Mouse (Mus musculus) midbrain, embryonic 16.5 days (tissue): ENCODE measurements around the gene Hsf2bp. TPM values are rescaled to one million over a fixed set of nuclear protein-coding genes. Genes with fewer than 3 reads are reported as not detected.

Experiments
- ATAC-seq: fragments of 200-750 bp; cut with Nextera tagmentation; 2 replicates; pipeline ENCODE4 v1.8.0; 2017; ENCODE audit warnings: moderate TSS enrichment
- H3K27ac ChIP-seq: fragments of 300-500 bp; sonication (generic); 2 replicates; pipeline ENCODE4 v1.5.1; 2014; ENCODE audit warnings: mild to moderate bottlenecking, low read length, mixed read lengths
- H3K27me3 ChIP-seq: fragments of 300-500 bp; sonication (generic); 2 replicates; pipeline ENCODE4 v1.6.1; 2014; ENCODE audit warnings: low read depth, low read length, mixed read lengths; ENCODE audit not compliant: control insufficient read depth, insufficient read depth
- H3K36me3 ChIP-seq: fragments of 300-500 bp; sonication (generic); 2 replicates; pipeline ENCODE4 v1.6.1; 2014; ENCODE audit warnings: mild to moderate bottlenecking, low read length, moderate library complexity, mixed read lengths; ENCODE audit not compliant: control insufficient read depth, insufficient read depth
- H3K4me1 ChIP-seq: fragments of 300-500 bp; sonication (generic); 2 replicates; pipeline ENCODE4 v1.6.1; 2014; ENCODE audit warnings: mild to moderate bottlenecking, low read length, mixed read lengths; ENCODE audit not compliant: control insufficient read depth, insufficient read depth
- H3K4me2 ChIP-seq: fragments of 300-500 bp; sonication (generic); 2 replicates; pipeline ENCODE4 v1.6.1; 2014; ENCODE audit warnings: mild to moderate bottlenecking, low read length, mixed read lengths
- H3K4me3 ChIP-seq: fragments of 300-500 bp; sonication (generic); 2 replicates; pipeline ENCODE4 v1.5.1; 2014; ENCODE audit warnings: low read depth, mild to moderate bottlenecking, low read length, moderate library complexity, mixed read lengths
- H3K9ac ChIP-seq: fragments of 300-500 bp; sonication (generic); 2 replicates; pipeline ENCODE4 v1.6.1; 2014; ENCODE audit warnings: low read depth, low read length, mixed read lengths
- H3K9me3 ChIP-seq: fragments of 300-500 bp; sonication (generic); replicated peaks from 2 replicates; pipeline ENCODE4 v1.6.1; 2014; ENCODE audit warnings: mild to moderate bottlenecking, low read length, mixed read lengths; ENCODE audit not compliant: control insufficient read depth, poor library complexity, severe bottlenecking
- WGBS: fragments of 180-500 bp; shearing (Covaris S2); extraction: QIAGEN DNeasy Blood & Tissue Kit; methylation state at CpG from one replicate; pipeline ENCODE4 v1.1.7; 2014; 5-methylcytosine and 5-hydroxymethylcytosine counted together
- polyA plus RNA-seq: library from polyadenylated mRNA; unstranded; fragments of >200 nt; fragmentation: Nextera tagmentation; extraction: Ambion mirVana; gene quantifications from 2 replicates; pipeline ENCODE4 v1.2.1, GENCODE M21; 2015

The Hsf2bp gene
- polyA plus RNA-seq, 1 experiment from 2014 or later = 0.65 TPM

GRCm38 (mm10) chr17:31982326-31983190, 53.6 kb downstream of the Hsf2bp start:
- Histone ChIP-seq H3K27ac (no peak overlapping the region), H3K27me3 (no peaks in the 10 kb centered on the region), H3K4me1 (no peaks in the 10 kb centered on the region), H3K4me3 (no peak overlapping the region), H3K9me3 (no peaks in the 10 kb centered on the region), H3K9ac (no peak overlapping the region), H3K4me2 (no peak overlapping the region), H3K36me3 (no peaks in the 10 kb centered on the region)
- ATAC-seq = no peak
- WGBS = 89% methylated on average over 11 of the region's 11 CpGs

DNA sequence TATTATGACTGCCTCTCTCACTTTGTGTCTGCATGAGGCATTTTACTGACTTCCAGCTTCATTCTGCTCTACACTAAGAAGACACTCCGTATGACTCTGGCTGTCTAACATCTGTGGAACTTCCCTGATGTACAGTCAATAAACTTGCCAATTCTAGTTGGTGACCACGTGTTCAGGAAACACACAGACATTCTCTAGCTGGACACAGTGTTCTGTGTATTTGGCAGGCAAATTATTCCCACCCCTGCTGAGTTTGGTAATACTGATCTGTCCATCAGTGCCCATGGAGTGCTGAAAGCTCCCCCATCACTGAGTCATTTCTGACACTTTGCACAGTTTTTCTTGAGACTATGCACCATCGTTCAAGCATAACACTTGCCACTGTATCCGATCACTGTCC, 56.3 kb downstream of the Hsf2bp start:
- Histone ChIP-seq H3K27ac (no peak overlapping the region), H3K9ac (no peak overlapping the region), H3K27me3 (no peaks in the 10 kb centered on the region), H3K4me3 (no peak overlapping the region), H3K4me1 (no peaks in the 10 kb centered on the region), H3K9me3 (no peaks in the 10 kb centered on the region), H3K36me3 (no peaks in the 10 kb centered on the region), H3K4me2 (no peak overlapping the region)
- no peak for ATAC-seq
- 83% methylated on average over 4 of the region's 4 CpGs for WGBS

GRCm38 (mm10) chr17:31977131-31977530, 59.0 kb downstream of the Hsf2bp start:
- no peaks in the 10 kb centered on the region for H3K4me1 ChIP-seq
- H3K4me2 ChIP-seq = no peak overlapping the region
- no peak overlapping the region for H3K9ac ChIP-seq
- H3K27ac ChIP-seq = no peak overlapping the region
- no peaks in the 10 kb centered on the region for H3K27me3 ChIP-seq
- no peak overlapping the region for H3K4me3 ChIP-seq
- H3K9me3 ChIP-seq = no peaks in the 10 kb centered on the region
- no peaks in the 10 kb centered on the region for H3K36me3 ChIP-seq
- ATAC-seq = no peak

GRCm38 (mm10) chr17:31976501-31976900, 59.6 kb downstream of the Hsf2bp start:
- H3K9ac ChIP-seq = no peak overlapping the region
- ATAC-seq = no peak
- H3K36me3 ChIP-seq = no peaks in the 10 kb centered on the region
- H3K27ac ChIP-seq = no peak overlapping the region
- H3K4me3 ChIP-seq = no peak overlapping the region
- H3K27me3 ChIP-seq = no peaks in the 10 kb centered on the region
- no peaks in the 10 kb centered on the region for H3K4me1 ChIP-seq
- H3K9me3 ChIP-seq = no peaks in the 10 kb centered on the region
- 74% methylated on average over 6 of the region's 6 CpGs for WGBS
- no peak overlapping the region for H3K4me2 ChIP-seq

DNA sequence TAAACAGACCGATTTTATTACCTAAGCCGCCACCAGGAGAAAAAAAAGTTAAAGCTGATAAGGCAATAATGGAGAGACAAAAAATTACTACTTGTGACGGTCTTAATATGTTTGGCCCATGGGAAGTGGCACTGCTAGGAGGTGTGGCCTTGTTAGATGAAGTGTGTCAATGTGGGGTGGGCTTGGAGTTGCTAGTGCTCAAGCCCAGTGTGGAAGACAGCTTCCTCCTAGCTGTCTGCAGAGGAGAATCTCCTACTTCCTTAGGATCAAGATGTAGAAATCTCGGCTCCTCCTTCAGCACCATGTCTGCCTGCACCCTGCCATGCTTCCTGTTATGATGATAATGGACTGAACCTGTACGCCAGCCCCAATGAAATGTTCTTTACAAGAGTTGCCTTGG, 61.5 kb downstream of the Hsf2bp start:
- Histone ChIP-seq H3K4me2 (no peak overlapping the region), H3K9ac (no peak overlapping the region), H3K36me3 (no peaks in the 10 kb centered on the region), H3K9me3 (no peaks in the 10 kb centered on the region), H3K27me3 (no peaks in the 10 kb centered on the region), H3K27ac (no peak overlapping the region), H3K4me1 (no peaks in the 10 kb centered on the region), H3K4me3 (no peak overlapping the region)
- WGBS = 76% methylated on average over 5 of the region's 5 CpGs
- no peak for ATAC-seq

GRCm38 (mm10) chr17:31973664-31974230, 62.4 kb downstream of the Hsf2bp start:
- H3K4me2 ChIP-seq = no peak overlapping the region
- no peaks in the 10 kb centered on the region for H3K27me3 ChIP-seq
- H3K4me3 ChIP-seq = no peak overlapping the region
- H3K4me1 ChIP-seq = no peaks in the 10 kb centered on the region
- ATAC-seq = no peak
- WGBS = 83% methylated on average over 7 of the region's 7 CpGs
- H3K9ac ChIP-seq = no peak overlapping the region
- no peaks in the 10 kb centered on the region for H3K9me3 ChIP-seq
- no peaks in the 10 kb centered on the region for H3K36me3 ChIP-seq
- no peak overlapping the region for H3K27ac ChIP-seq

DNA sequence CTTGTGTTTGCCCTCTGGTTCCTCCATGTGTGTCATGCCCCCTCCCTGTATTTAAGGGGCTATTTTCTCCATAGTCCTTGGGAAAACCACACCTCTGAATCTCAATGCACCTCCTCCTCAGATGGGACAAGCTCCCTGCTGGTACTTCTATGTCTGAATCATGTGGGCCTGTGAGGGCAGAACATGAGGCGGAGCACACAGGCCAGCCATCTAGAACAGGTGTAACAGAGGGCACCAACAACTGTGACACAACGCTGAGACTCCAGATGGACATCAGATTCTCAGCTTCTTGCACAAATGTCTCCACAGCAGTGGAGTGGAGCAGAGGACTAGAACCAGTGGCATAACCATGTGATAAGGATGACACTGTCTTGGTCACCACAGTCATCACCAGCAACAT, 65.3 kb downstream of the Hsf2bp start:
- Histone ChIP-seq H3K27ac (no peak overlapping the region), H3K4me1 (no peaks in the 10 kb centered on the region), H3K36me3 (no peaks in the 10 kb centered on the region), H3K9me3 (no peaks in the 10 kb centered on the region), H3K4me3 (no peak overlapping the region), H3K9ac (no peak overlapping the region), H3K4me2 (no peak overlapping the region), H3K27me3 (no peaks in the 10 kb centered on the region)
- ATAC-seq = no peak
- WGBS = 89% methylated on average over 2 of the region's 2 CpGs

DNA sequence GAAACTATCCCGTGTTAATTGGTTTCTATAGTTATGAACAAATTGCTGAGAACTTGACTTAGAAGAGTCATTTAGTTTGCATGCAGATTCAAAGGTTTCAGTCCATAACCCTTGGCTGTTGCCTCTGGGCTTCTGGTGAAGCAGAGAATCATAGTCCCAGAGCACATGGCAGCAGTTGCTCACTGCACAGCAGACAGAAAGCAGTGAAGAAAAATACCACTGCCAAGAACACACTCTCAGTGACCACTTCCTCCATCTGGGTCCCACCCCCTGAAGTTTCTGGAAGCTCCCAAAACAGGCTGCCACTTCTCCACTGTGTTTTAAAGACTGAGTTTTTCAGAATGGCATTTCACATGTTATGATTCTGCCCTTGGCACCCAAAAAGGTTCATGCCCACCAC, 67.3 kb downstream of the Hsf2bp start:
- Histone ChIP-seq H3K27me3 (no peaks in the 10 kb centered on the region), H3K27ac (no peak overlapping the region), H3K4me2 (no peak overlapping the region), H3K9me3 (no peaks in the 10 kb centered on the region), H3K36me3 (no peaks in the 10 kb centered on the region), H3K4me3 (no peak overlapping the region), H3K9ac (no peak overlapping the region), H3K4me1 (no peaks in the 10 kb centered on the region)
- 85% methylated on average over 1 of the region's 1 CpGs for WGBS
- no peak for ATAC-seq

- Histone ChIP-seq H3K4me1 (no peaks in the 10 kb centered on the region), H3K36me3 (no peaks in the 10 kb centered on the region), H3K9ac (no peak overlapping the region), H3K9me3 (no peaks in the 10 kb centered on the region), H3K27ac (no peak overlapping the region), H3K4me3 (no peak overlapping the region), H3K27me3 (no peaks in the 10 kb centered on the region), H3K4me2 (no peak overlapping the region)
- ATAC-seq = no peak
- WGBS = 77% methylated on average over 4 of the region's 4 CpGs
These were observed 68.8 kb downstream of the Hsf2bp start for GRCm38 (mm10) chr17:31967311-31967710.
